Mouse (Mus musculus) G1E-ER4 (cell line): ENCODE results near the gene Prkcg. TPM values are rescaled to one million over a fixed set of nuclear protein-coding genes. Genes with fewer than 3 reads are reported as not detected.

ENCODE experiments used
- GATA1 ChIP-seq: IDR thresholded peaks from one replicate; pipeline ENCODE4 v1.8.0; 2012; ENCODE audit warnings: low read length, inconsistent platforms
- polyA plus RNA-seq: library from polyadenylated mRNA; stranded (reverse); fragments of >175 nt; gene quantifications from 2 replicates; pipeline ENCODE4 v1.2.3, GENCODE M21; 2012

Prkcg gene
- polyA plus RNA-seq, 1 experiment: not detected

DNA sequence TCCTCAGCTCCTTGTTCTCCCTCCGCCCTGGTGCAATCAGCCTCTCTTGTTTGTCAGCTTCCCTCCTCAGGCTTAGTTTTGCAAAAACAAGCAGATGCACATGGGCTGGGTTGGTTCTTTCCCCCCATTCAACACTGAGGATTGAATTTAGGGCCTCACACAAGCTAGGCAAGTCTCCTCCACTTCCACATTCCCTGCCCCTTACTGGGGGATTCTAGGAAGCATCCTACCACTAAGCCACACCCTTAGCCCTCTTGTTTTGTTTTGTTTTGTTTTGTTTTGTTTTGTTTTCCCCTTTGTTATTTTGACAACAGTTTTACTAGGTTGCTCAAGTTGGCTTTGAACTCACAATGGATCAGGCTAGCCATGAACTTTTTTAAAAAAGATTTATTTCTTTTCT lies 71.7 kb downstream of the Prkcg start:
- no peak for TF ChIP-seq GATA1

DNA sequence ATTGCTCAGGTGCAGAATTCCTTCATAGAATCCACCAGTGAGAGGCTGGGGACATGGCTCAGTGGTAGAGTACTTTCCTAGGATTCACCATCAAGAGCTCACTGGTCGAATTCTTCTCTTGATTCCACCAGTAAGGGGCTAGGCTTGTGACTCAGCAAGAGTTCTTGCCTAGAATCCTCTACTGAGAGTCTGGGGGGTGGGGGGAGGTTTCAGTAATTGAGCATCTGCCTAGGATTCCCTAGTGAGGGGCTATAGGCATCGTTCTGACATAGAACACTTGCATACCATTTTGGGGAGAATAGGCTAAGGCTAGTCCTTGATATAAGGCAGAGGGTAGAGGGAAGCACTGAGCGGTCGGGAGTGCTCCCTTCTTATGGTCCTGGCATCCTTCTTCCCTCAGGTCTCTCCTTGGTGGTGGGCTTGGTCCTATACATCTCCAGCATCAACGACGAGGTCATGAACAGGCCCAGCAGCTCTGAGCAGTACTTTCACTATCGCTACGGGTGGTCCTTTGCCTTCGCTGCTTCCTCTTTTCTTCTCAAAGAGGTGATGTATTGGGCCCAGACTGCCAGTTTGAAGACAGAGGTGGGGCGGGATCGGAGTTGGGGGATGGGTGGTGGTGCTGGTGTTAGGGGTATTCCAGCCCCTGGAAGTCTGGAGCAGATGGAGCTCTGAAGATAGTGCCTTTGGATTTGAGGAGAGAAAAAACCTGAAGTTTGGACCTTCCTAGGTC lies 76.7 kb downstream of the Prkcg start:
- no peak for TF ChIP-seq GATA1

DNA sequence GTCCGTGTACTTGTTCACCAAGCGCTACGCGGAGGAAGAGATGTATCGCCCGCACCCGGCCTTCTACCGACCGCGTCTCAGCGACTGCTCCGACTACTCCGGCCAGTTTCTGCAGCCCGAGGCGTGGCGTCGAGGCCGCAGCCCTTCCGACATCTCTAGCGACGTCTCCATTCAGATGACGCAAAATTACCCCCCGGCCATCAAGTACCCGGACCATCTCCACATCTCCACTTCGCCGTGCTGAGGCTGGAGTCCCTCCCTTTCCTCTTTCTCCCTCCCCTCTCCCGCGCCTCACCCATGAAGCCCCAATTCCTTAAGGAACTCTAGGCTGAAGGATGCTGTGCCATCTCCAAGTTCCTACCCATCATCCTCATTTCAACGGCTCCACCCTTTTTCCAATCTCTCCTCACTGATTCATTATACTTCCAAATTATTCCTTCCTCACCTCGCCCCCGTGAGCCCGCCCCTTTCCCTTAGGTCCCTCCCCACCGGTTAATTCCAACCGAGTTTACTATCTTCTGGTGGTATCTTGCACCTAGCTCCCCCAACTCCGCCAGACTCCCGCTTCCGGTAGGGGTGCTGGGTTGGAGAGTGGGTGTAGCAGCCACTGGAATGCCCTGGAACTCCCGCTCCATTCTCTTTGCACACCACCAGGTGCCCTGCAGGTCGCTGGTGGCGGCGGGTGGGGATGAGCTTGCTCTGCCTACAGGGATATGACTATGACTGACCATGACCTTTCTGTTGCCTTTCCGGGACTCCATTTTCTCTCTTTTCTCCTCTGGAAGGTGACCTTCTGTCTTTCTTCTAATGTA lies 77.9 kb downstream of the Prkcg start:
- no peak for TF ChIP-seq GATA1

DNA sequence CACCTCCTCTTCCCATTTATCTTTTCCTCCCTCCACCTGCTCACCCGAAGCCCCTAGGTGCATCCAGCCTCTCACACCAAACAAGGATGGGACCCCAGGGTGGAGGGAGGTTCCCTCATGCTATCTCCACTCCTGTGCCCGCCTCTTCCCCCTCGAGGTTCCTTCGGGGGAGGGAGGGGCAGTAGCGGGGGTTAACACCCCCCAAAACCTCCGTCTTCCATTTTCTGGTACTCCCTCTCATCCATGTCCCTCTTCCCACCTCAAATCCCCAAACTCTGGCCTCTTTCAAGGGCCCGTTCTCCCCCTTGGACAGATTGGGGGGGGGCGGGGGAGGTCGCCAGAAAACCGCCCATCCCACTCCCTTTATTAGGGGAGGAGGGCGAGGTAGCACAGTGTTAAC lies 78.6 kb downstream of the Prkcg start:
- no peak for TF ChIP-seq GATA1

DNA sequence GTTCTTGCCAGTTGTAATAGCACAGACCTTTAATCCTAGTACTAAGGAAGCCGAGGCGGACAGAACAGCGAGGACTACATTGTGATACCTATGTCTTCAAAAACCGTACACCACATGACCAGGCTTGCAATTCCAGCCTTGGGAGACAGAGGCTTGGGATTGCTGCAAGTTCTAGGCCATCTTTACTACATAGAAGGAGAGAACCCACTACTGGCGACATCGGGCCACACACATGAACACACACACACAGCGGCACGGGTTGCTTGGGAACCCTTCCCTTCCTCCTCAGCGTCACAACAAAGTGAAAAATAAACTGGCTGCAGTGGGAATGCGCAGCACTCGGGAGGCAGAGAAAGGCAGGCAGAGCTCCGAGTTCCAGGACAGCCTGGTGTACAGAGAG lies 79.3 kb downstream of the Prkcg start:
- no peak for TF ChIP-seq GATA1

DNA sequence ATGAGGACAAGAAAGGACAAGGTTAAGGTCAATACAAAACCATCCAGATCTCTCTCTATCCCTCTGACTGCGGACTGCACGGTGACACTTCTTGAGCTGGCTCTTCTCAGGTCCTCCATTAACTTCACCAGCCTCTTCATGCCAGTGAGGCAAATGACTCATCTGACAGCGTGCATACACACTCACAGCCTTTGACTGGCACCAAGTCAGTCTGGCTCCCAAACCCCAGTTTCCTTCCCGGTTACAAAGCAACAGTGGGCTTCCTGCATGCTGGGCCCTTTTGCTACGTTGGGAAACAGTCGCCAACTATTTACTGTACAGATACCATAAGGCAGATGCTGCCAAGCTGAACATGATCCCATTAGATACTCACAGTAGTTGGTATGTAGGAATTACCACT lies 80.2 kb downstream of the Prkcg start:
- no peak for TF ChIP-seq GATA1

DNA sequence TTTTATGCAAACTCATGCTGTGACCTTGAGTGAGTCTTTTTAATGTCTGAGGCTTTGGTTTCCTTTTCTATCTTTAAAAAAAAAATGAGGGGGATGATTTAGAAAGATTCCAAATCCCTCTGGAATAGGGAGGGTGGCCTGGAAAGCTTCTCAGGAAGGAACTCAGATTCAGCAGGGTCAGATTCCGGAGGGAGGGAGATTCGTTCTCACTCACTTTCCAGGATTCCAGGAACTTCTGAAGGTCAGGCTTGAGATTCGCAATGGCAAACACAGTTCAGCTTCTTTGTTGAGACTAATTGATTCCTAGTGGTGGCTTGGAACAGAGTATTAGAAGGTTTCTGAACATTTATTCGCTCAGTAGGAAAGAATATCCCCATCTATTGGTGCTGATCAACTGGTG lies 81.4 kb downstream of the Prkcg start:
- TF ChIP-seq GATA1: no peak

DNA sequence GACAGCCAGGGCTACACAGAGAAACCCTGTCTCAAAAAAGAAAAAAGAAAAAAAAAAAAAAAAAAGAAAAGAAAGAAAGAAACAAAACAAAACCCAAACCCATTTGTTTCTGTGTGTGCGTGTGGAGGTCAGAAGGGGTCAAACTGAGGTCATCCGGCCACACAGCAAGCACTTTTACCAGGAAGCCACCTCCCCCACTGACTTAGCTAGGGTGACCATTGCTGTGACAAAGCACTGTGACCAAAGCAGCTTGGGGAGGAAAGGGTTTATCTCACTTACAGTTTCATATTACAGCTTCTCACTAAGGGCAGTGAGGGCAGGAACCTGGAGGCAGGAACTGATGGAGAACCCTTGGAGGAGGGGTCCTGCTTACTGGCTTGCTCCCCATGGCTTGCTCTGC lies 83.4 kb downstream of the Prkcg start:
- TF ChIP-seq GATA1: no peak

DNA sequence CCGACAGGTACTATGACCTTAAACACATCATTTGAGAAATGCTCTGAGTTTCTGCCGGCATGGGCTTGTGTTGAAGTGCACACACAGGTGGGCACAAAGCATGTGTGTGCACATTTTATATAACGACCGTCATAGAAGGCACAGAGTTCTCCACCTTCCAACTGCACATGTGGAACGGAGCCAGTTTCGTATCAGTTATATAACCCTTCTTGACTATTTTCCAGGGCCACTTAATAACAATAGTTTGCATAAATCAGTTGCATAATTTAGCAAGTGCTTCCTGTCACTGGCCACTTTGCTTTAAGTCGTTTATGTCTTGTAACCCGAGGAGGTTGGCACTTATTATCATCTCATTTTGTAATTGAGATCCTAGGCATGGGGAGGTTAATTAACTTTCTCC lies 84.8 kb downstream of the Prkcg start:
- TF ChIP-seq GATA1: no peak

DNA sequence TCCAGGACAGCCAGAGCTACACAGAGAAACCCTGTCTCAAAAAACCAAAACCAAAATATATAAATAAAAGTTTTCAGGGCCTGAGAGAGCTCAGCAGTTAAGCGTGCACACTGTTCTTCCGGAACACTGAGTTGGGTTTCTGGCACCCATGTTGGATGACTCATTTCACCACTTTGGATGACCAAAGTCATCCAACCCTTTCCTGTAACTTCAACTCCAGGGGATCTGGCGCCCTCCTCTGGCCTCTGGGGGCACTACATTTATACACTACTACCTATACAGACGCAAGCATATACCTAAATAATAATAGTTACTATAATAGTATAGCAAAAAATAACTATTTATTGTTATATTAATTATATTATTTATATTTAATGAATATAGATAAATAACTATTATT lies 87.9 kb downstream of the Prkcg start:
- no peak for TF ChIP-seq GATA1

Other genes starting within 250 kb of the Prkcg start
- not detected in 2 replicates for gene AU018091, start 120.0 kb upstream of the Prkcg start, polyA plus RNA-seq
- gene Nlrp12, start 39.4 kb upstream of the Prkcg start, polyA plus RNA-seq: not detected in 2 replicates
- gene Myadm, start 99 bp upstream of the Prkcg start, polyA plus RNA-seq: 0.01 TPM in 1 of 2 replicates, not detected in the other
- gene Cacng7, start 43.8 kb downstream of the Prkcg start, polyA plus RNA-seq: not detected in 2 replicates
- not detected in 2 replicates for gene Cacng8, start 101.5 kb downstream of the Prkcg start, polyA plus RNA-seq
- gene Cacng6, start 135.0 kb downstream of the Prkcg start, polyA plus RNA-seq: not detected in 2 replicates
- gene Tarm1, start 213.4 kb downstream of the Prkcg start, polyA plus RNA-seq: 0.04 TPM in 1 of 2 replicates, not detected in the other